Mouse (Mus musculus) cortical plate, adult 2 months (tissue): ENCODE measurements around the gene Zfp239.

ENCODE experiments used
- CTCF ChIP-seq: fragments of 200-500 bp; IDR thresholded peaks from 2 replicates; pipeline ENCODE4 v1.5.1; 2011; ENCODE audit warnings: mild to moderate bottlenecking, control low read depth, low read length; ENCODE audit not compliant: insufficient read depth; ENCODE audit errors: extremely low read depth
- POLR2A ChIP-seq: fragments of 200-500 bp; IDR thresholded peaks from 2 replicates; pipeline ENCODE4 v1.6.1; 2011; ENCODE audit warnings: mild to moderate bottlenecking, low read length, control low read depth; ENCODE audit not compliant: insufficient read depth; ENCODE audit errors: extremely low read depth

GRCm38 (mm10) chr6:117914541-117914940, 52.6 kb downstream of the Zfp239 start:
- TF ChIP-seq CTCF, result no peak
- TF ChIP-seq POLR2A, result no peak
